Mouse (Mus musculus): ENCODE results near the gene Dync1i1. TPM values are rescaled to one million over a fixed set of nuclear protein-coding genes. Genes with fewer than 3 reads are reported as not detected.

The Dync1i1 gene
- polyA plus RNA-seq, 1 experiment from 2014 or later: 0.71 TPM

DNA sequence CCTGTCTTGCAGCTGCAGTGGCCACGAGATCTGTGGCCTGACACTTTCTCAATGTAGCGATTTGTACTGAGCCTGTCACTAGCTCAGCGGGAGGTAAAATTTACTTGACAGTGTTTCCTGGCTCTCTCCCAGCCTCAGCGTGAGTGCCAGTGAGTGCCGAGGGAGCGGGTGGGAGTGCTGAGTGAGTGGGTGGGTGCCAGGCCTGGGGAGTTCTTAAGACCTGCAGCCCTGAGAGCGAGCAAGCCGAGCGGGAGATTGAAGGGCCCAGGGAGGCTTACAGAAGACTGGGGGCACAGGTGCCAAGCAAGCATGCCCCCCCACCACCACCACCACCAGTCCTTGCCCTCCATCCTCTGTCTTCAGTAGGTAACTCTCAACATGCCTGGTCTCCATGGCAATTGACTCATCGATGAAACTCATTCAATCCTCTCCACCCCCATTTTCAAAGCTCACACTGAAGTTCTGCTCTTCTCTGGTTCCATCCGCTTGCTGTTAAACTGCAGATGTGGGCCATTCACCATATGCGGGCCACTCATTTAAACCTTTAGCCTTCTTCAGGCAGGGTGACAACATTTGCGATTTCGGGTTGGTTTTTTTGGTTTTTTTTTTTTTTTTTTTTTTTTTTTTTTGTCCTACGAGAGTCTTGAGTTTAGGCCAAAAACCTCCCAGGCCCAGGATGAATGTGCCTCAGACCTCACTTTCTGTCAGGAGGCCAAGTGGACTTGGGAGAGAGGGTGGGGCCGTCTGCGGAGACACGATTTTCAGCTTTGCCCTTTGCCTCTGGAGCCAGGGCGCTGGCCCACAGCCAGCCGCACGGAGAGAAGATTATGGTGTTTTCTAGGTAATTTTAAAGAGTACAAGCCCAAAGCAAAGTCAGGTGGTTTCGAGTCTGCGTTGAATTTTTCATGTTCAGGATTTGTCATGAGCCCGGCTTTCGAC is 266.6 kb downstream of the Dync1i1 start:
- TF ChIP-seq CTCF (IDR thresholded peaks at IDR 0.05; ENCODE audit: low read depth): no peak
- no peak overlapping the region for H3K27ac ChIP-seq (ENCODE audit: low read depth)
- H3K27me3 ChIP-seq (ENCODE audit: insufficient read depth, low read length): 0 out of 2 replicates have a peak, but pooled peaks cover 3% of the 10 kb centered on the region
- H3K9me3 ChIP-seq (ENCODE audit: low read depth, low read length): no peaks in the 10 kb centered on the region
- H3K36me3 ChIP-seq (ENCODE audit: insufficient read depth): no peaks in the 10 kb centered on the region
- H3K4me1 ChIP-seq (ENCODE audit: insufficient read depth): peaks cover 4% of the 10 kb centered on the region; the same call in 1 of the 2 replicates
- DNase-seq (peak; percentile 81), ATAC-seq (ENCODE audit: insufficient read depth) (peak; percentile 83)
- no peak overlapping the region for H3K9ac ChIP-seq
- 29% methylated on average over 25 of the region's 25 CpGs for WGBS
- no peak overlapping the region for H3K4me3 ChIP-seq (ENCODE audit: low read depth, low read length)
- peak overlapping the region; percentile 54 for H3K4me2 ChIP-seq

DNA sequence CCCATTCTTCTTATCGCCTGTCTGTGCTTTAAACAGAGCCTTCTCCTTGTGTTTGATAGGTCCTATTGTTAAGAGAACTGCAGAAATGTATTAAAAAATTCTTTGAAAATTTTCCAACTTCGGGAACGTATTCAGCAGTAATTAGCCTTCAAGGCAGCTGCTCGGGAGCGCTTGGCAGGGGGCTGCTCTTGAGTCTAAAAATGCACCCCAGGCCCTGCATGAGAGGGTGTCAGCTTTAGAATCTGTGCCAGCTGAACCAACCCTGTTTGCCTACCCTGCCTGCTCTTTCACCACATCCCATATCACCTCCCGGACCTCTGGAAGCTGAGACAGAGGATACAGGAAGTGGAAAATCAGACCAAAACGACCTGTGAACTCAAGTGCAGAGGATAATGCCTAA is 267.6 kb downstream of the Dync1i1 start:
- WGBS: 23% methylated on average over 7 of the region's 7 CpGs
- TF ChIP-seq CTCF (IDR thresholded peaks at IDR 0.05; ENCODE audit: low read depth): no peak
- H3K4me3 ChIP-seq (ENCODE audit: low read depth, low read length): no peak overlapping the region
- no peak overlapping the region for H3K27ac ChIP-seq (ENCODE audit: low read depth)
- ATAC-seq (ENCODE audit: insufficient read depth) (peak; percentile 48; the same call in 1 of the 2 replicates), DNase-seq (peak; percentile 58)
- peak overlapping the region; percentile 54; the same call in 1 of the 2 replicates for H3K4me2 ChIP-seq
- H3K36me3 ChIP-seq (ENCODE audit: insufficient read depth): no peaks in the 10 kb centered on the region
- H3K27me3 ChIP-seq (ENCODE audit: insufficient read depth, low read length): 0 out of 2 replicates have a peak, but pooled peaks cover 3% of the 10 kb centered on the region
- H3K4me1 ChIP-seq (ENCODE audit: insufficient read depth): peaks cover 4% of the 10 kb centered on the region; the same call in 1 of the 2 replicates
- H3K9me3 ChIP-seq (ENCODE audit: low read depth, low read length): no peaks in the 10 kb centered on the region
- no peak overlapping the region for H3K9ac ChIP-seq

- ATAC-seq (ENCODE audit: insufficient read depth) (no peak), DNase-seq (no peak)
Observed at GRCm38 (mm10) chr6:5997535-5997934, 272.1 kb downstream of the Dync1i1 start.

GRCm38 (mm10) chr6:6002061-6002460 is 276.6 kb downstream of the Dync1i1 start:
- no peak for ATAC-seq (ENCODE audit: insufficient read depth)
- 67% methylated on average over 3 of the region's 3 CpGs for WGBS
- Histone ChIP-seq H3K4me3 (ENCODE audit: low read depth, low read length) (no peak overlapping the region), H3K27me3 (ENCODE audit: insufficient read depth, low read length) (0 out of 2 replicates have a peak, but pooled peaks cover 4% of the 10 kb centered on the region), H3K27ac (ENCODE audit: low read depth) (no peak overlapping the region), H3K4me2 (no peak overlapping the region), H3K36me3 (ENCODE audit: insufficient read depth) (no peaks in the 10 kb centered on the region), H3K9me3 (ENCODE audit: low read depth, low read length) (no peaks in the 10 kb centered on the region), H3K9ac (no peak overlapping the region), H3K4me1 (ENCODE audit: insufficient read depth) (no peaks in the 10 kb centered on the region)
- no peak for DNase-seq
- no peak for TF ChIP-seq CTCF (IDR thresholded peaks at IDR 0.05; ENCODE audit: low read depth)

More at GRCm38 (mm10) chr6:5997535-5997934, 272.1 kb downstream of the Dync1i1 start:
- no peak overlapping the region for H3K27ac ChIP-seq (ENCODE audit: low read depth)
- no peaks in the 10 kb centered on the region for H3K9me3 ChIP-seq (ENCODE audit: low read depth, low read length)
- no peak for TF ChIP-seq CTCF (IDR thresholded peaks at IDR 0.05; ENCODE audit: low read depth)
- 0 out of 2 replicates have a peak, but pooled peaks cover 7% of the 10 kb centered on the region for H3K27me3 ChIP-seq (ENCODE audit: insufficient read depth, low read length)
- H3K9ac ChIP-seq: no peak overlapping the region
- no peak overlapping the region for H3K4me2 ChIP-seq
- no peaks in the 10 kb centered on the region for H3K36me3 ChIP-seq (ENCODE audit: insufficient read depth)
- 57% methylated on average over 6 of the region's 6 CpGs for WGBS
- H3K4me1 ChIP-seq (ENCODE audit: insufficient read depth): no peaks in the 10 kb centered on the region; the same call in 1 of the 2 replicates
- no peak overlapping the region for H3K4me3 ChIP-seq (ENCODE audit: low read depth, low read length)

- ATAC-seq (ENCODE audit: insufficient read depth) (no peak), DNase-seq (no peak)
- no peak overlapping the region for H3K4me3 ChIP-seq (ENCODE audit: low read depth, low read length)
- H3K27ac ChIP-seq (ENCODE audit: low read depth): no peak overlapping the region
- H3K4me2 ChIP-seq: peak overlapping the region; percentile 40
- 0 out of 2 replicates have a peak, but pooled peaks cover 4% of the 10 kb centered on the region for H3K27me3 ChIP-seq (ENCODE audit: insufficient read depth, low read length)
- H3K9ac ChIP-seq: no peak overlapping the region
- no peaks in the 10 kb centered on the region for H3K9me3 ChIP-seq (ENCODE audit: low read depth, low read length)
- no peaks in the 10 kb centered on the region for H3K4me1 ChIP-seq (ENCODE audit: insufficient read depth)
- WGBS: 27% methylated on average over 12 of the region's 12 CpGs
- no peaks in the 10 kb centered on the region for H3K36me3 ChIP-seq (ENCODE audit: insufficient read depth)
- TF ChIP-seq CTCF (IDR thresholded peaks at IDR 0.05; ENCODE audit: low read depth): no peak
Observed at GRCm38 (mm10) chr6:6004756-6005485, 279.5 kb downstream of the Dync1i1 start.

DNA sequence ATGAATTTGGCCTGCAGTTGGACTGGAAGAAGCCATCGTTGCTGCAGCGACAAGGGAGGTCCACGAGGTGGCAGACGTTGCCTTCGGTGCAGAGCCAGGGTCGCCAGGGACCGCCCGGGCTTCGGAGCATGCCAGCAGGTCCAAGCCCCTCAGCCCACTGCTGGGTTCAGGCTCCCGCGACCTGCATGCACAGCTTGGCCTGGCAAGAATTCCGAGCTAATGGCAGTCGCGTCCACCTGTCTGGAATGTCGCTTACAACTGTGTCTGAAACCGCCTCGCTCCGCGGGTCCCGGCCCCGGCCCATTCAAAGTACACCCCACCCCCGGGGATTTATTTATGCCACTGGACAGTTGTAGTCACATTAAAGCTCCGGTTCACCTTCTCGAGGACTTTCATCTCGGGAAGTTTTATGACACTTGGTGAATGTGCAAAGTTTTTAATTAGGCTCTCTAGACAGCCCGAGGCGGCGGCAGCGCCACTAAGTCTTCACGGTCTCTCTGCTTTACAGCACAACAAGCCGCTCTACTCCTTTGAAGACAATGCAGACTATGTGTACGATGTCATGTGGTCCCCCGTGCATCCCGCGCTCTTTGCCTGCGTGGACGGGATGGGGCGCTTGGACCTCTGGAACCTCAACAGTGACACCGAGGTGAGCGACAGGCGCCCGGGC is 280.5 kb downstream of the Dync1i1 start:
- Histone ChIP-seq H3K27ac (ENCODE audit: low read depth) (no peak overlapping the region), H3K4me3 (ENCODE audit: low read depth, low read length) (peak overlapping the region; percentile 51), H3K4me1 (ENCODE audit: insufficient read depth) (no peaks in the 10 kb centered on the region), H3K9me3 (ENCODE audit: low read depth, low read length) (no peaks in the 10 kb centered on the region), H3K27me3 (ENCODE audit: insufficient read depth, low read length) (0 out of 2 replicates have a peak, but pooled peaks cover 4% of the 10 kb centered on the region), H3K9ac (peak overlapping the region; percentile 49), H3K36me3 (ENCODE audit: insufficient read depth) (no peaks in the 10 kb centered on the region), H3K4me2 (peak overlapping the region; percentile 95)
- peak; percentile 95 for ATAC-seq (ENCODE audit: insufficient read depth)
- DNase-seq: peak; percentile 93
- 4% methylated on average over 42 of the region's 42 CpGs for WGBS
- TF ChIP-seq CTCF (IDR thresholded peaks at IDR 0.05; ENCODE audit: low read depth): peak; percentile 98

Data from lung, embryonic 14.5 days (tissue).